Mouse (Mus musculus): ENCODE data around the gene Pcnp. TPM values are rescaled to one million over a fixed set of nuclear protein-coding genes. Genes with fewer than 3 reads are reported as not detected.

Pcnp gene
- total and polyA plus RNA-seq, 3 experiments, result 67.4 to 177 (median 154) TPM

DNA sequence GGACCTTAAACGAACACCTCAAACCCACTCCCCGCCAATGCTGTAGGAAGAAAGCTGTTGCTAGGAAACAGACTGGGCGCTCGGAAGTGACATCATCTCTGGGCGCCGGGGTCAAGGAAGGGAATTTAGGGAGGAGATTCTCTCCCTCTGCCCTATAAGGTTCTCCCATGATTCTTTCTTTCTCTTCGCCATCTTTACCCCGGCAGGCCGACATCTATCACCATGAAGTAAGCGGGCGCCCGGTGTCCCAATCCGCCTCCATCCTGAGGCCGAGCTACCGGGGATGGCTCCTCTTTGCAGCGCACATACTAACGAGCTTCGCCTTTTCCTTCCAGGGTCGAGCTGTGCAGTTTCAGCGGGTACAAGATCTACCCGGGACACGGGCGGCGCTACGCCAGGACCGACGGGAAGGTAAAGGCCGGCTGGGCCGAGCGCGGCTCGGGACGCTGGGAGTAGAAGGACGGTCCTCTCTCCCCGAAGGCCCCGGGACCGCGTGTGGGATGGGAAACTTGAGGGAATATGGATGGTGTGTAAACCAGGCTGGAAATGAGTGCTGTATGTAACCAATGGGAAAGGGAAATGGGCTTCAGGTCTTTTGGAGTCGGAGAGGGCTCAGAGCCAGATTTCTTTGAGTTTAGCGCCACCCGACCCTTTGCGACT, 63.2 kb downstream of the Pcnp start, which contains the start of gene Rpl24:
Gene Rpl24, plus strand, starts transcription at position 64 of the 660 bp plus-strand sequence.
- in situ Hi-C loops (cut with MboI; ENCODE audit: low pct_ligation_motif_present, low pct_unique_long_range_greater_than_20kb, low sequenced_read_pairs) (no loop called here), dilution Hi-C loops (cut with MboI; ENCODE audit: extremely low pct_ligation_motif_present, extremely low pct_unique_long_range_greater_than_20kb, low sequenced_read_pairs) (no loop called here)

DNA sequence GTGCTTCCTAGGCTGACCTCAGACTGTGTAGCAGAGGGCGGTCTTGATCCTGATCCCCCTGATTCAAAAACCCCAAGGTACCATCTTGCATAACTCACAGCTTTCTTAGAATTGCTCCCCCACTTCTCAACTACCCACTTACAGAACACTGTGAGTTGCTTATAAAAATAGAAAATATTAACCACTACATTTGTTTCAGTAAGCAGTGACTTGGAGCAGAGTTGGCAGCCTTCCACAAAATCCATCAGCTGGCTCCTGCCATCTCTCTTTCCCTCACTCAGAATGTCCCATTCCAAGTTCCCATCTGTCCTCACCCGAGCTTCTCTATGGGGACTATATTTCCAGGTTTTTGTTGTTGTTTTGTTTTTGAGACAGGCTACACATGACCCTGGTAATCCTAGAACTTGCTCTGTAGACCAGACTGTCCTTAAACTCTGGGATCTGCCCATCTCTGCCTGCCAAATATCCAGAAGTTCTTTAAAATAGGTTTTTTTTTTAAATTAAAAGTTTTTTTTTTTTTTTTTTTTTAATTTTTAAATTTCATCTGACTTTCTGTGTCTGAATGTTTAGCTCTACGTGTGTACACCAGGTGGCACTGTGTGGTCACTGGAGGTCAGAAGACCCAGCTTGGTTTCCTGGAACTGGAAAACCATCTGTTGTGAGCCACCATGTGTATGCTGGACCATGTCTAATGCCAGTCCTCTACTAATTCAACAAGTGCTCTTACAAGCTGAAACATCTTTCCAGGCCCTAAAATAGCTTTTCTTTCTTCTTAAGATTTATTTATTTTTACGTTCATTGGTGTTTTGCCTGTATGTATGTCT, 65.2 kb downstream of the Pcnp start:
- dilution Hi-C loops (cut with MboI; ENCODE audit: extremely low pct_ligation_motif_present, extremely low pct_unique_long_range_greater_than_20kb, low sequenced_read_pairs) (no loop called here), in situ Hi-C loops (cut with MboI; ENCODE audit: low pct_ligation_motif_present, low pct_unique_long_range_greater_than_20kb, low sequenced_read_pairs) (no loop called here)
- Histone ChIP-seq H3K9me3 (replicated peaks; ENCODE audit: low read length) (no peaks in the 10 kb centered on the region), H3K36me3 (replicated peaks in 1 of 2; ENCODE audit: control insufficient read depth in 1 of 2, insufficient read depth in 1 of 2, low read length in 1 of 2) (peaks cover 6 to 18% of the 10 kb centered on the region in 2 experiments), H3K79me2 (replicated peaks; ENCODE audit: control insufficient read depth, extremely low read depth, insufficient read depth, poor library complexity, severe bottlenecking) (peaks cover 34% of the 10 kb centered on the region), H3K4me3 (replicated peaks in 1 of 3; ENCODE audit: low read depth in 2 of 3, low read length in 2 of 3, poor library complexity in 1 of 3) (no peak overlapping the region), H3K27ac (ENCODE audit: insufficient read depth, low read depth) (no peak overlapping the region), H3K4me2 (ENCODE audit: insufficient read depth, low read depth, poor library complexity, severe bottlenecking) (no peak overlapping the region), H3K27me3 (replicated peaks) (no peaks in the 10 kb centered on the region), H3K9ac (ENCODE audit: insufficient read depth, low read depth) (0 out of 2 replicates have a peak overlapping the region, but pooled peaks have one; percentile 25), H3K4me1 (ENCODE audit: control insufficient read depth in 1 of 2, insufficient read depth in 2 of 2) (peaks cover 3 to 25% of the 10 kb centered on the region in 2 experiments; a peak in 3 of 4 replicates)
- peak; percentile 78 for DNase-seq (ENCODE audit: extremely low read depth)
- TF ChIP-seq POLR2A (IDR thresholded peaks at IDR 0.05; ENCODE audit: low read depth, low read length), result no peak
- TF ChIP-seq BHLHE40 (IDR thresholded peaks at IDR 0.05; ENCODE audit: low read depth, low read length), result no peak
- no peak for TF ChIP-seq USF2 (conservative IDR thresholded peaks at IDR 0.05; ENCODE audit: low read depth, low read length)
- peak; percentile 39; the same call in 1 of the 2 replicates for TF ChIP-seq ELF1 (IDR thresholded peaks at IDR 0.05; ENCODE audit: low read depth, low read length)
- peak; percentile 70 for TF ChIP-seq RAD21 (IDR thresholded peaks at IDR 0.05; ENCODE audit: low read depth, low read length)
- TF ChIP-seq CHD1 (IDR thresholded peaks at IDR 0.05; ENCODE audit: low read depth, low read length), result no peak
- TF ChIP-seq ZC3H11A (IDR thresholded peaks at IDR 0.05; ENCODE audit: low read depth, low read length), result no peak; the same call in 1 of the 2 replicates
- TF ChIP-seq CHD2 (IDR thresholded peaks at IDR 0.05; ENCODE audit: low read length), result no peak
- TF ChIP-seq MEF2A (IDR thresholded peaks at IDR 0.05; ENCODE audit: borderline replicate concordance, low read depth, low read length), result 0 out of 2 replicates have a peak, but pooled peaks have one; percentile 12
- TF ChIP-seq ZKSCAN1 (IDR thresholded peaks at IDR 0.05; ENCODE audit: borderline replicate concordance, low read depth, low read length), result no peak
- no peak for TF ChIP-seq POLR2AphosphoS2 (IDR thresholded peaks at IDR 0.05; ENCODE audit: low read depth, low read length)
- TF ChIP-seq CTCF (conservative IDR thresholded peaks at IDR 0.05 in 1 of 2, IDR thresholded peaks at IDR 0.05 in 1 of 2; ENCODE audit: low read depth in 2 of 2, low read length in 2 of 2), result peak in 1 of 2 experiments; percentile 83; a peak in 2 of 4 replicates
- peak; percentile 76 for TF ChIP-seq MYC (IDR thresholded peaks at IDR 0.05; ENCODE audit: low read depth, low read length)
- TF ChIP-seq MAFK (IDR thresholded peaks at IDR 0.05; ENCODE audit: insufficient replicate concordance, low read length), result no peak

More for the DNA sequence above, 63.2 kb downstream of the Pcnp start, which contains the start of gene Rpl24:
- no peaks in the 10 kb centered on the region for H3K27me3 ChIP-seq (replicated peaks)
- H3K9me3 ChIP-seq (replicated peaks; ENCODE audit: low read length), result no peaks in the 10 kb centered on the region
- peak within 1 kb of the TSS; percentile 67 to 99 (median 76) for H3K4me3 ChIP-seq (replicated peaks in 1 of 3; ENCODE audit: low read depth in 2 of 3, low read length in 2 of 3, poor library complexity in 1 of 3)
- TF ChIP-seq JUND (conservative IDR thresholded peaks at IDR 0.05; ENCODE audit: low read depth, low read length) (no peak; the same call in 1 of the 2 replicates), JUN (IDR thresholded peaks at IDR 0.05; ENCODE audit: insufficient read depth, low read depth, low read length) (no peak; the same call in 1 of the 2 replicates), MYC (IDR thresholded peaks at IDR 0.05; ENCODE audit: low read depth, low read length) (peak; percentile 92), HCFC1 (IDR thresholded peaks at IDR 0.05; ENCODE audit: low read depth, low read length) (peak; percentile 91), TBP (conservative IDR thresholded peaks at IDR 0.05; ENCODE audit: low read depth, low read length) (peak; percentile 96), MXI1 (IDR thresholded peaks at IDR 0.05; ENCODE audit: low read depth, low read length) (peak; percentile 95), BHLHE40 (IDR thresholded peaks at IDR 0.05; ENCODE audit: low read depth, low read length) (no peak), TCF12 (IDR thresholded peaks at IDR 0.05; ENCODE audit: low read depth, low read length) (peak; percentile 85), PAX5 (IDR thresholded peaks at IDR 0.05; ENCODE audit: low read length) (no peak), ZC3H11A (IDR thresholded peaks at IDR 0.05; ENCODE audit: low read depth, low read length) (no peak), CHD2 (IDR thresholded peaks at IDR 0.05; ENCODE audit: low read length) (peak; percentile 60; the same call in 1 of the 2 replicates), EP300 (IDR thresholded peaks at IDR 0.05; ENCODE audit: low read length) (no peak), POLR2A (IDR thresholded peaks at IDR 0.05; ENCODE audit: low read depth, low read length) (peak; percentile 95), ZNF384 (IDR thresholded peaks at IDR 0.05; ENCODE audit: low read depth, low read length) (no peak), POLR2AphosphoS2 (IDR thresholded peaks at IDR 0.05; ENCODE audit: low read depth, low read length) (peak; percentile 64), E2F4 (IDR thresholded peaks at IDR 0.05; ENCODE audit: insufficient replicate concordance, low read depth, low read length) (peak; percentile 80; the same call in 1 of the 2 replicates), USF2 (conservative IDR thresholded peaks at IDR 0.05; ENCODE audit: low read depth, low read length) (no peak), NELFE (IDR thresholded peaks at IDR 0.05; ENCODE audit: low read depth, low read length) (peak; percentile 79), MAX (IDR thresholded peaks at IDR 0.05; ENCODE audit: low read length) (peak; percentile 65), RAD21 (IDR thresholded peaks at IDR 0.05; ENCODE audit: low read depth, low read length) (no peak), CTCF (conservative IDR thresholded peaks at IDR 0.05 in 1 of 2, IDR thresholded peaks at IDR 0.05 in 1 of 2; ENCODE audit: low read depth in 2 of 2, low read length in 2 of 2) (no peak), MEF2A (IDR thresholded peaks at IDR 0.05; ENCODE audit: borderline replicate concordance, low read depth, low read length) (no peak; the same call in 1 of the 2 replicates), KAT2A (IDR thresholded peaks at IDR 0.05; ENCODE audit: insufficient replicate concordance, low read length) (peak; percentile 88), ELF1 (IDR thresholded peaks at IDR 0.05; ENCODE audit: low read depth, low read length) (peak; percentile 91), MAZ (IDR thresholded peaks at IDR 0.05; ENCODE audit: low read depth, low read length) (no peak), USF1 (IDR thresholded peaks at IDR 0.05; ENCODE audit: low read depth, low read length) (no peak), SIN3A (IDR thresholded peaks at IDR 0.05; ENCODE audit: low read length) (peak; percentile 99), ZKSCAN1 (IDR thresholded peaks at IDR 0.05; ENCODE audit: borderline replicate concordance, low read depth, low read length) (no peak), UBTF (IDR thresholded peaks at IDR 0.05; ENCODE audit: low read depth, low read length) (peak; percentile 22; the same call in 1 of the 2 replicates), ETS1 (conservative IDR thresholded peaks at IDR 0.05; ENCODE audit: low read depth, low read length) (no peak), CHD1 (IDR thresholded peaks at IDR 0.05; ENCODE audit: low read depth, low read length) (peak; percentile 10; the same call in 1 of the 2 replicates), RCOR1 (conservative IDR thresholded peaks at IDR 0.05; ENCODE audit: low read depth, low read length) (no peak), NRF1 (IDR thresholded peaks at IDR 0.05; ENCODE audit: low read depth, low read length) (peak; percentile 65), GABPA (IDR thresholded peaks at IDR 0.05; ENCODE audit: insufficient replicate concordance, low read depth, low read length) (no peak; the same call in 1 of the 2 replicates), MAFK (IDR thresholded peaks at IDR 0.05; ENCODE audit: insufficient replicate concordance, low read length) (no peak), IRF4 (IDR thresholded peaks at IDR 0.05; ENCODE audit: low read depth, low read length) (peak; percentile 15; the same call in 1 of the 2 replicates), SMC3 (IDR thresholded peaks at IDR 0.05; ENCODE audit: low read depth, low read length) (no peak), ZMIZ1 (IDR thresholded peaks at IDR 0.05; ENCODE audit: low read depth, low read length) (peak; percentile 68; the same call in 1 of the 2 replicates)
- peaks cover 6 to 45% of the 10 kb centered on the region in 2 experiments; a peak in 3 of 4 replicates for H3K4me1 ChIP-seq (ENCODE audit: control insufficient read depth in 1 of 2, insufficient read depth in 2 of 2)
- H3K36me3 ChIP-seq (replicated peaks in 1 of 2; ENCODE audit: control insufficient read depth in 1 of 2, insufficient read depth in 1 of 2, low read length in 1 of 2), result peaks cover 23 to 38% of the 10 kb centered on the region in 2 experiments
- H3K4me2 ChIP-seq (ENCODE audit: insufficient read depth, low read depth, poor library complexity, severe bottlenecking), result peak within 1 kb of the TSS; percentile 93
- peak within 1 kb of the TSS; percentile 99 for H3K9ac ChIP-seq (ENCODE audit: insufficient read depth, low read depth)
- peaks cover 53% of the 10 kb centered on the region for H3K79me2 ChIP-seq (replicated peaks; ENCODE audit: control insufficient read depth, extremely low read depth, insufficient read depth, poor library complexity, severe bottlenecking)
- peak within 1 kb of the TSS; percentile 87 for H3K27ac ChIP-seq (ENCODE audit: insufficient read depth, low read depth)
- peak; percentile 97 for DNase-seq (ENCODE audit: extremely low read depth)
